Mouse (Mus musculus) Patski (cell line): ENCODE data around the gene Hyal3. TPM values are rescaled to one million over a fixed set of nuclear protein-coding genes. Genes with fewer than 3 reads are reported as not detected.

Experiments
- ATAC-seq: fragments of 100-300 bp; one replicate; pipeline ENCODE4 v1.8.0; 2021
- CTCF ChIA-PET: fragments of 350-600 bp; sonication (Branson Sonifier 250); formaldehyde crosslinking; loops from one replicate; lab custom pipeline; 2022; ENCODE audit warnings: inconsistent platforms; lab: Charles Lee
- POLR2A ChIA-PET: fragments of 350-600 bp; sonication (Branson Sonifier 250); formaldehyde crosslinking; loops from one replicate; lab custom pipeline; 2022; ENCODE audit warnings: antibody characterized with exemption, inconsistent platforms; lab: Charles Lee
- DNase-seq: peaks from one replicate; pipeline ENCODE4 v3.0.0-alpha.2; 2011; ENCODE audit warnings: low read depth, low spot score
- H3K27me3 ChIP-seq: fragments of 371-371 bp; one replicate; pipeline ENCODE4 v1.5.1; 2021
- CTCF ChIP-seq: fragments of 100-300 bp; IDR thresholded peaks from one replicate; pipeline ENCODE4 v1.5.1; 2021
- in situ Hi-C: fragments of 300-500 bp; cut with MboI; formaldehyde crosslinking; loops from 3 replicates; pipeline ENCODE4 v1.11.1; 2018; ENCODE audit warnings: low pct_unique_long_range_greater_than_20kb, mixed read lengths
- polyA plus RNA-seq: library from polyadenylated mRNA; unstranded; gene quantifications from one replicate; pipeline ENCODE4 v1.2.3, GENCODE M21; 2021

Gene Hyal3
- polyA plus RNA-seq, 1 experiment from 2014 or later, result 1.1 TPM

DNA sequence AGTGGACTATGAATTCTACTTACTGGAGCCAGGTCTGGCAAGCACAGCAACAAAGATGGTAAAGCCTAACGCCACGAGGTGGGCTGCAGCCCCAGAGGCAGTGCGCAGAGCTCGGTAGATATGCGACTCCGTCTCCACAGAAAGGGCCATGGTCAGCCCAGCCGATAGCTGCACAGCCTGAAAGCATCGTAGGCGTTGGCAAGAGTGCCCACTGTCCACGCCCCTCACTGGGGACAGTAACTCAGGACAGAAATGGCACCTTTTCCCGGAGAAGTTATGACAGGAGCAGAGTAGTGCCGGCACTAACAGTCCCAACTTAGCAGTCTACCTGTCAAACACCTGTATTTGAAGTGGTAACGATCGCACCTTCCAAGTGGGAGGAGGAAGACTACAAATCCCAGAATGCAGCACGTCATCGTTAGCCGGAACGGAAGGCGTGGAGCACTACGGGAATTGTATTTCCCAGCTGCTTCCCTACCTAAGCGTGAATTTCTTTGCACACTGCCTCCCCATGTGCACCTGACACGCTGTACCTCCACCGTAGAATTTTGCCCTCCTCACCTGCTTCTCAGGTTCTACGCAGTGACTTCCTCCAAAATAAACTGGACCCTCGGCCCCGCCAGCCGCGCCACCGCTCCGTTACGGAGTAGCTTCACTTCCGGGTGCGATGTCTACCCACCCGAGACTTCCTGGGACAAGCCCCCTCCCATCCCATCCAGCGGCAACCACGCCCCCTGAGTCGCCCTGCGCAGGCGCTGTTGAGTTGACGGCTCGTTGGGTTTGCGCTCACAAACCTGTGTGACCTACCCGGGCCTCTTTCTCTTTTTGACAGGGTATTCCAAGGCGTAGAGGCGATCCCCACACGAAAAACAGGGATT is 38.9 kb upstream of the Hyal3 start, which contains the start of the genes Cyb561d2 and Nprl2:
Gene Cyb561d2 (minus strand): TSS at position 720 of the 878 bp plus-strand sequence.
Gene Nprl2 (plus strand): TSS at position 753 of the 878 bp plus-strand sequence.
- ATAC-seq (peak; percentile 75), DNase-seq (no peak)
- H3K27me3 ChIP-seq, result no peaks in the 10 kb centered on the region
- ChIA-PET CTCF (no interaction called here), POLR2A (interaction anchor here (1.6 to 2.0 kb wide), 2 partner anchors 12 to 15 kb away, joined by 4 to 10 read pairs; no protein-coding TSS in a partner anchor)
- no peak for TF ChIP-seq CTCF
- in situ Hi-C loops, result loop anchor here (25.0 kb wide), 1 partner anchor 854 kb away; the partner anchor contains the start of gene Tex264

DNA sequence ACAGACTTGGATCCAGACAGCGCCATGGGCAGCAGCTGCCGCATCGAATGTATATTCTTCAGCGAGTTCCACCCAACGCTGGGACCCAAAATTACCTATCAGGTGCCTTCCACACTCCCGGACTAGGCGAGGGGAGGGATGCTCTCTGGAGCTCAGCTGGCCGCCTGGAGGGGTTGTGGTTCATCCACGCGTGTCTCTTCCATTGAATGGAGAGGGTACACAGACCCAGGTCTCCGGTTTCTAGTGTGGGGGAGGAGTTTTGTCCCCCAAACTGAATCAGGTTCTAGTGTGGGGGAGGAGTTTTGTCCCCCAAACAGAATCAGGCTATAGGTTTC is 38.3 kb upstream of the Hyal3 start:
- no peak for DNase-seq
- in situ Hi-C loops, result loop anchor here (25.0 kb wide), 1 partner anchor 855 kb away; the partner anchor contains the start of gene Tex264
- no peaks in the 10 kb centered on the region for H3K27me3 ChIP-seq
- no peak for ATAC-seq
- ChIA-PET POLR2A (interaction anchor here (1.6 to 2.0 kb wide), 2 partner anchors 12 to 14 kb away, joined by 4 to 10 read pairs; no protein-coding TSS in a partner anchor), CTCF (no interaction called here)
- no peak for TF ChIP-seq CTCF

DNA sequence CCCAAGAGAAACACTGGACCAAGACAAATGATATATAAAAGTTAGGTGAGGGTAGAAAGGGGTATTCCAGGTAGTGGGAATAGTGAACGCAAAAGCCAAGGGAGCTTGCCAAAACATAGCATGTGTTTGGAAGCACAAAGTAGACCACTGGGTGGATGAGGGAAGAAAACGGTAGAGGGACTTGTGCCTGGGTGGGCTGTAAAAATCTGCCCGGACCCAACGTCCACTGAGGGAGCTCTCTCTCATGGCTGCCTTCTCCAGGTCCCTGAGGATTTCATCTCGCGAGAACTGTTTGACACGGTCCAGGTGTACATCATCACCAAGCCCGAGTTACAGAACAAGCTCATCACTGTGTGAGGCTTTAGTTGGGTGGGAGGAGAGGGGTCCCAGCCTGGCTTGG is 37.9 kb upstream of the Hyal3 start:
- in situ Hi-C loops, result loop anchor here (25.0 kb wide), 1 partner anchor 855 kb away; the partner anchor contains the start of gene Tex264
- no peaks in the 10 kb centered on the region for H3K27me3 ChIP-seq
- DNase-seq (no peak), ATAC-seq (no peak)
- ChIA-PET POLR2A (interaction anchor here (0.9 to 1.6 kb wide), 2 partner anchors 11 to 14 kb away, joined by 3 to 4 read pairs; no protein-coding TSS in a partner anchor), CTCF (no interaction called here)
- no peak for TF ChIP-seq CTCF

DNA sequence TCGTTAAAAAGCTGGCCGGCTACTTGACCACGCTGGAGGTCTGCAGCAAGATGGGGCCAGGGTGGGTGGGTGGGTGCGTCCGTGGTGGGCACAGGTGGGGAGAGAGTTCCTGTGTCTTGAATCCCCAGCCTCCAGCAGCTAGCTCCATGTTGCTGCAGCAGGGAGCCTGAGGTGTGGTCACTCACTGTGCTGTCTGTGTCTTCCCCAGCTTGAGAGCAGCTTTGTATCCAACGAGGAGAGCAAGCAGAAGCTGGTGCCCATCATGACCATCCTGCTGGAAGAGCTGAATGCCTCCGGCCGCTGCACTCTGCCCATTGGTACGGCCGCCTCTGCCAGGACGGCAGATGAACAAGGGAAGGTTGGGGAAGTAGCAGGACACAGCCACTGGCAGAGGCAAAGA is 37.3 kb upstream of the Hyal3 start:
- ATAC-seq, result no peak
- in situ Hi-C loops, result loop anchor here (25.0 kb wide), 1 partner anchor 856 kb away; the partner anchor contains the start of gene Tex264
- POLR2A ChIA-PET, result interaction anchor here (0.9 kb wide), 1 partner anchor 10 kb away, joined by 3 read pairs; no protein-coding TSS in a partner anchor
- DNase-seq, result no peak
- no peaks in the 10 kb centered on the region for H3K27me3 ChIP-seq
- no peak for TF ChIP-seq CTCF
- CTCF ChIA-PET, result no interaction called here

DNA sequence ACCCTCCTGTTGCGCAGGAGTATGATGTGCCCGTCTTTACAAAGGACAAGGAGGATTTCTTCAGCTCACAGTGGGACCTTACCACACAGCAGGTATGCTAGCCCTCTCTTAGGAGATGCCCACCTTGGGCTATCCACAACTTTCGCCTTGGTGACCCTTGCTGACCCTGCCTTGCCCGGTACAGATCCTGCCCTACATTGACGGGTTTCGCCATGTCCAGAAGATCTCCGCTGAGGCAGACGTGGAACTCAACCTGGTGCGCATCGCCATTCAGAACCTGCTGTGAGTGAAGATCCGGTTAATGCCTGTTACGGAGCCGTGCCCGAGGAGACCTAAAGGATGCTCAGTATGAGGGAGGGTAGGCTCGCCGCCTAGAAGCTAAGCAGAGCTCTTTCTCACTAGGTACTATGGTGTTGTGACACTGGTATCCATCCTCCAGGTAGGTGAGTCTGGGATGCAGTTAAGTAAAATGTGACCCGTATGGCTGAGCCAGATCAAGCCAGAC is 36.4 kb upstream of the Hyal3 start:
- no peak for TF ChIP-seq CTCF
- no peak for ATAC-seq
- H3K27me3 ChIP-seq, result no peaks in the 10 kb centered on the region
- no peak for DNase-seq
- in situ Hi-C loops, result loop anchor here (25.0 kb wide), 1 partner anchor 857 kb away; the partner anchor contains the start of gene Tex264
- CTCF ChIA-PET, result no interaction called here
- POLR2A ChIA-PET, result no interaction called here

DNA sequence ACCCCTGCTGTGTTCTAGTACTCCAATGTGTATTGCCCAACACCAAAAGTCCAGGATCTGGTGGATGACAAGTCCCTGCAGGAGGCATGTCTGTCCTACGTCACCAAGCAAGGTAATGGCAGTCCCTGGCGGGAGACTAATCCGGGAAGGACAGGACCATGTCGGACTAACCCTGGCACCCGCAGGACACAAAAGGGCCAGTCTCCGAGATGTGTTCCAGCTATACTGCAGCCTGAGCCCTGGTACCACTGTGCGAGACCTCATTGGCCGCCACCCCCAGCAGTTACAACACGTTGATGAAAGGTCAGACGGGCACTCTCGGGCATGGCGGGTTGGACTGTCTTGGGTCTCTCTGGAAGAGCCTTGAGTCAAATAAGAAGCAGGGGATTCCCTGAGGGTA is 35.9 kb upstream of the Hyal3 start:
- CTCF ChIA-PET, result no interaction called here
- in situ Hi-C loops, result loop anchor here (25.0 kb wide), 1 partner anchor 857 kb away; the partner anchor contains the start of gene Tex264
- H3K27me3 ChIP-seq, result no peaks in the 10 kb centered on the region
- no peak for TF ChIP-seq CTCF
- POLR2A ChIA-PET, result no interaction called here
- no peak for DNase-seq
- ATAC-seq, result no peak

DNA sequence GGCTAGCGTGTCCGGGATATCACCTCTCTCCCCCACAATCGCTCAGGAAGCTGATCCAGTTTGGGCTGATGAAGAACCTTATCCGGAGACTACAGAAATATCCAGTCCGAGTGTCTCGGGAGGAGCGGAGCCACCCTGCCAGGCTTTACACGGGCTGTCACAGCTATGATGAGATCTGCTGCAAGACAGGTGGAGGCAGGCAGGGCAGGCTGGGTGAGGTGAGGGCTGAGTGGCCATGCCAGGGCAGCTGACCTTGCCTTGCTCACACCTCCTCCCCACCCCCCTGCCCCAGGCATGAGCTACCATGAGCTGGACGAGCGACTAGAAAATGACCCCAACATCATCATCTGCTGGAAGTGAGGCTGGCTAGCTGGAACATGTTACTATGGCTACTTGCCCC is 35.4 kb upstream of the Hyal3 start:
- no peaks in the 10 kb centered on the region for H3K27me3 ChIP-seq
- ATAC-seq (no peak), DNase-seq (no peak)
- in situ Hi-C loops, result loop anchor here (25.0 kb wide), 1 partner anchor 858 kb away; the partner anchor contains the start of gene Tex264
- POLR2A ChIA-PET, result no interaction called here
- CTCF ChIA-PET, result no interaction called here
- no peak for TF ChIP-seq CTCF

DNA sequence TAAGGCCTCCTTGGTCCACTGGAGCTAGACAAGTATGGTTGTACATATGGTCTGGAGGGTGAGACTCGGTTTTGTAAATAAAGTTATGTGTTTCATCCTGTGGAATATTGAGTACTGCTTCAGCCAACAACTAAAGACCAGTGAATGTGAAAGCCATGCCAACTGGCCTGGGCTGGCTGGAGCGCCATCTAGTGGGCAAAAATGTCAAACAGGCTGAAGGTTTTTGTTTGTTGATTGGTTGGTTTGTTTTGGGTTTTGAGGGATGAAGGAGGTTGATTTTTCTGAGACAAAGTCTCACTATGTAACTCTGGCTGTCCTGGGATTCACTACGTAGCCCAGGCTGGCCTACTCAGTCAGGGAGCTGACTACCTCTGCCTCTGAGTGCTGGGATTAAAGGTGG is 35.0 kb upstream of the Hyal3 start:
- no peak for TF ChIP-seq CTCF
- H3K27me3 ChIP-seq, result no peaks in the 10 kb centered on the region
- DNase-seq, result no peak
- in situ Hi-C loops, result loop anchor here (25.0 kb wide), 1 partner anchor 858 kb away; the partner anchor contains the start of gene Tex264
- ATAC-seq, result no peak
- ChIA-PET POLR2A (interaction anchor here (0.5 kb wide), 1 partner anchor 1075 kb away, joined by 5 read pairs; no protein-coding TSS in a partner anchor), CTCF (no interaction called here)

DNA sequence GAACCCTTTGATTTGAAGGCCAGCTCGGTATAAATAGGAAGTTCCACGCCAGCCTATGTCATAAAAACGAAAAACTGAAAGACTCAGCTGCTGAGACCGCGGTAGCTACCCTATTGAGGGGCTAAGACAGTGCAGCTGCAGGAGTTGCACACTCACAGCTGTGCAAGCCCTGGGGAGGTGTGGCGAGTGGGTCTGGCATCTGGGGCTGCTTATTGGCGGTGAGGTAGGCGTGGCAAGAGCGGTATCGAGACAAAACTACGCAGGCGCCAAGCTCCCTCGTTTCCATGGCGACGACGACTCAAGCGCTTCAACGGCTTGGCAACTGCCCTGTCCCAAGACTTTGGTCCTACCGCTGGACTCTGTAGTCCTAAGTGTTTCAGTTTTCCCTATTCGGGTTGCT is 33.6 kb upstream of the Hyal3 start, which contains the start of gene Zmynd10:
Gene Zmynd10 (plus strand): TSS at position 273 of the 400 bp plus-strand sequence.
- DNase-seq (no peak), ATAC-seq (peak; percentile 47)
- no peak for TF ChIP-seq CTCF
- H3K27me3 ChIP-seq, result no peaks in the 10 kb centered on the region
- in situ Hi-C loops, result loop anchor here (25.0 kb wide), 1 partner anchor 860 kb away; the partner anchor contains the start of gene Tex264
- POLR2A ChIA-PET, result interaction anchor here (0.8 to 0.9 kb wide), 2 partner anchors 9 to 10 kb away, joined by 4 read pairs; no protein-coding TSS in a partner anchor
- CTCF ChIA-PET, result no interaction called here

DNA sequence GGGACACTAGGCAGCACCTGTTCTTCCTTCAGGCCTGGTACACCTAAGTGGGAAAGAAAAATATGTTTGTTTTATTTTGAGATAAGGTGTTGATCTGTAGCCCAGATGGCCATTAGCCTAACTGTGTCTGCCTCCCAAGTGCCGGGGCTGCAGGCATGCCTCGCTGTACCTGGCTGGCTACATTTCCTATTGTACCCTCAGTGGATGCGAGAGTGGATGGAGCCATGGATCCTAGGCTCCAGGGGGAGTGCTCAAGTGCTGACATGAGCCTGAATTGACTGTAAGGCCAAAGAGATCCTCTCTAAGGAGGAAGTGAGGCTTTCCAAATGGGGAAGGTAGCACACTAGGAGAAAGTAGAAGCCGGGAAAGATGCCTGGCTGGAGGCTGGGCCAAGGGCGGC is 32.7 kb upstream of the Hyal3 start:
- no peaks in the 10 kb centered on the region for H3K27me3 ChIP-seq
- ATAC-seq, result no peak
- ChIA-PET POLR2A (interaction anchor here (0.9 kb wide), 1 partner anchor 8 kb away, joined by 4 read pairs; no protein-coding TSS in a partner anchor), CTCF (no interaction called here)
- in situ Hi-C loops, result loop anchor here (25.0 kb wide), 1 partner anchor 861 kb away; the partner anchor contains the start of gene Tex264
- DNase-seq, result no peak
- TF ChIP-seq CTCF, result no peak
